Mouse (Mus musculus) intestine, postnatal 0 days (tissue): ENCODE data around the gene Aph1a. TPM values are rescaled to one million over a fixed set of nuclear protein-coding genes. Genes with fewer than 3 reads are reported as not detected.
"Not testable (repeated sequence)": the region's sequence is repeated elsewhere in the genome, so short reads cannot be mapped to it uniquely, and the experiment has no call there.

ENCODE experiments used
- ATAC-seq: fragments of 200-750 bp; cut with Nextera tagmentation; 2 replicates; pipeline ENCODE4 v1.8.0; 2017; ENCODE audit warnings: mild to moderate bottlenecking, moderate TSS enrichment, moderate library complexity
- H3K27ac ChIP-seq: fragments of 300-500 bp; sonication (generic); 2 replicates; pipeline ENCODE4 v1.5.1; 2014; ENCODE audit warnings: mild to moderate bottlenecking, low read depth, low read length, moderate library complexity
- H3K27me3 ChIP-seq: fragments of 300-500 bp; sonication (generic); replicated peaks from 2 replicates; pipeline ENCODE4 v1.6.1; 2014; ENCODE audit warnings: low read length, mixed read lengths; ENCODE audit not compliant: control insufficient read depth, insufficient read depth
- H3K36me3 ChIP-seq: fragments of 300-500 bp; sonication (generic); 2 replicates; pipeline ENCODE4 v1.6.1; 2014; ENCODE audit warnings: mild to moderate bottlenecking, moderate library complexity; ENCODE audit not compliant: control insufficient read depth, insufficient read depth
- H3K4me1 ChIP-seq: fragments of 300-500 bp; sonication (generic); replicated peaks from 2 replicates; pipeline ENCODE4 v1.6.1; 2014; ENCODE audit warnings: antibody characterized with exemption, low read length, mixed read lengths; ENCODE audit not compliant: control insufficient read depth, insufficient read depth
- H3K4me2 ChIP-seq: fragments of 300-500 bp; sonication (generic); replicated peaks from 2 replicates; pipeline ENCODE4 v1.6.1; 2014; ENCODE audit warnings: low read depth, mild to moderate bottlenecking, moderate library complexity
- H3K4me3 ChIP-seq: fragments of 300-500 bp; sonication (generic); 2 replicates; pipeline ENCODE4 v1.5.1; 2014; ENCODE audit warnings: low read depth, low read length
- H3K9ac ChIP-seq: fragments of 300-500 bp; sonication (generic); 2 replicates; pipeline ENCODE4 v1.6.1; 2014; ENCODE audit warnings: mild to moderate bottlenecking, low read depth, low read length
- H3K9me3 ChIP-seq: fragments of 300-500 bp; sonication (generic); 2 replicates; pipeline ENCODE4 v1.6.1; 2016; ENCODE audit warnings: mixed run types; ENCODE audit not compliant: control insufficient read depth
- CTCF ChIP-seq: sonication (generic); IDR thresholded peaks from 2 replicates; pipeline ENCODE4 v1.5.1; 2016; ENCODE audit warnings: low read depth, mild to moderate bottlenecking, control low read depth, antibody characterized with exemption, moderate library complexity
- WGBS: fragments of 180-500 bp; shearing (Covaris S2); extraction: QIAGEN DNeasy Blood & Tissue Kit; methylation state at CpG from one replicate; pipeline ENCODE4 v1.1.7; 2014; 5-methylcytosine and 5-hydroxymethylcytosine counted together
- polyA plus RNA-seq: library from polyadenylated mRNA; unstranded; fragments of >200 nt; fragmentation: Nextera tagmentation; extraction: Ambion mirVana; gene quantifications from 2 replicates; pipeline ENCODE4 v1.2.1, GENCODE M21; 2015

Gene Aph1a
- polyA plus RNA-seq, 1 experiment from 2014 or later = 52.4 TPM

- 3% methylated on average over 18 of the region's 18 CpGs for WGBS
- no peak overlapping the region for H3K4me3 ChIP-seq
- no peak overlapping the region for H3K9ac ChIP-seq
- H3K36me3 ChIP-seq = no peaks in the 10 kb centered on the region
- H3K9me3 ChIP-seq = no peaks in the 10 kb centered on the region
- H3K4me2 ChIP-seq = peak overlapping the region; percentile 70
- H3K27ac ChIP-seq = no peak overlapping the region
- H3K27me3 ChIP-seq = peaks cover 8% of the 10 kb centered on the region; the same call in 1 of the 2 replicates
- H3K4me1 ChIP-seq = no peaks in the 10 kb centered on the region
- peak; percentile 19; the same call in 1 of the 2 replicates for ATAC-seq
- TF ChIP-seq CTCF = no peak
Measured at GRCm38 (mm10) chr3:95905146-95905939, 11.6 kb downstream of the Aph1a start.

GRCm38 (mm10) chr3:95905940-95906492 lies 12.2 kb downstream of the Aph1a start:
- Histone ChIP-seq H3K36me3 (no peaks in the 10 kb centered on the region), H3K9ac (no peak overlapping the region), H3K4me1 (no peaks in the 10 kb centered on the region), H3K4me2 (peak overlapping the region; percentile 70), H3K27ac (no peak overlapping the region), H3K9me3 (no peaks in the 10 kb centered on the region), H3K4me3 (peak overlapping the region; percentile 35), H3K27me3 (peaks cover 8% of the 10 kb centered on the region; the same call in 1 of the 2 replicates)
- under 1% methylated on average over 12 of the region's 12 CpGs for WGBS
- ATAC-seq = no peak
- peak; percentile 76 for TF ChIP-seq CTCF

- Histone ChIP-seq H3K4me1 (no peaks in the 10 kb centered on the region), H3K36me3 (no peaks in the 10 kb centered on the region), H3K4me2 (peak overlapping the region; percentile 70), H3K27ac (no peak overlapping the region), H3K9ac (no peak overlapping the region), H3K9me3 (no peaks in the 10 kb centered on the region), H3K27me3 (peaks cover 6% of the 10 kb centered on the region; the same call in 1 of the 2 replicates), H3K4me3 (peak overlapping the region; percentile 35)
- WGBS = 0% methylated on average over 12 of the region's 12 CpGs
- TF ChIP-seq CTCF = peak; percentile 89
- no peak for ATAC-seq
Measured at GRCm38 (mm10) chr3:95906860-95907259, 13.1 kb downstream of the Aph1a start.

GRCm38 (mm10) chr3:95907613-95908012 lies 13.8 kb downstream of the Aph1a start:
- WGBS = 46% methylated on average over 4 of the region's 4 CpGs
- Histone ChIP-seq H3K27me3 (peaks cover 4% of the 10 kb centered on the region; the same call in 1 of the 2 replicates), H3K4me1 (no peaks in the 10 kb centered on the region), H3K9me3 (no peaks in the 10 kb centered on the region), H3K4me2 (no peak overlapping the region), H3K27ac (no peak overlapping the region), H3K9ac (no peak overlapping the region), H3K36me3 (no peaks in the 10 kb centered on the region), H3K4me3 (no peak overlapping the region)
- no peak for TF ChIP-seq CTCF
- ATAC-seq = no peak

- no peak for TF ChIP-seq CTCF
- H3K27ac ChIP-seq = no peak overlapping the region
- no peak for ATAC-seq
- no peaks in the 10 kb centered on the region for H3K4me1 ChIP-seq
- 76% methylated on average over 4 of the region's 4 CpGs for WGBS
- H3K36me3 ChIP-seq = no peaks in the 10 kb centered on the region
- no peak overlapping the region for H3K9ac ChIP-seq
- H3K27me3 ChIP-seq = no peaks in the 10 kb centered on the region
- H3K4me3 ChIP-seq = no peak overlapping the region
- no peak overlapping the region for H3K4me2 ChIP-seq
- no peaks in the 10 kb centered on the region for H3K9me3 ChIP-seq
Measured at GRCm38 (mm10) chr3:95914706-95915105, 20.9 kb downstream of the Aph1a start.

- no peak for TF ChIP-seq CTCF
- Histone ChIP-seq H3K9me3 (no peaks in the 10 kb centered on the region), H3K9ac (no peak overlapping the region), H3K4me2 (no peak overlapping the region), H3K36me3 (no peaks in the 10 kb centered on the region), H3K27me3 (no peaks in the 10 kb centered on the region), H3K4me3 (no peak overlapping the region), H3K27ac (no peak overlapping the region), H3K4me1 (no peaks in the 10 kb centered on the region)
- ATAC-seq = no peak
- whole genome bisulfite sequencing = 72% methylated on average over 7 of the region's 7 CpGs
Measured at GRCm38 (mm10) chr3:95916760-95917159, 23.0 kb downstream of the Aph1a start.

GRCm38 (mm10) chr3:95920532-95920931 lies 26.8 kb downstream of the Aph1a start:
- WGBS = 59% methylated on average over 2 of the region's 2 CpGs
- not testable (repeated sequence) for H3K4me3 ChIP-seq, ATAC-seq, H3K9ac ChIP-seq, H3K27ac ChIP-seq, H3K27me3 ChIP-seq, H3K4me1 ChIP-seq, H3K4me2 ChIP-seq, H3K9me3 ChIP-seq, H3K36me3 ChIP-seq

GRCm38 (mm10) chr3:95923429-95923828 lies 29.7 kb downstream of the Aph1a start:
- not testable (repeated sequence) for H3K9ac ChIP-seq, H3K36me3 ChIP-seq, H3K4me1 ChIP-seq, H3K27me3 ChIP-seq, H3K27ac ChIP-seq, H3K9me3 ChIP-seq, ATAC-seq, H3K4me3 ChIP-seq, H3K4me2 ChIP-seq
- 80% methylated on average over 7 of the region's 7 CpGs for WGBS
